ENCODE assay signal across 10 mouse cellular contexts in genomic region chr16:20237426-20237825, GRCm38 (mm10). TPM values are rescaled to one million over a fixed set of nuclear protein-coding genes. Genes with fewer than 3 reads are reported as not detected.
A peak's percentile ranks its signal among the peaks of the same experiment; 100 is the strongest.
DNase-seq lines count a peak whose midpoint lies in the region; ATAC-seq and TF ChIP-seq lines count a peak whose summit lies in the region.
"Had no signal": no experiment of that assay in that cellular context is flagged by ENCODE, and none has a peak within 500 bp of the region (broad histone marks: within the 10 kb centered on the region; RNA-seq: fewer than 3 reads in every experiment).

No protein-coding gene starts in this region.

- no peak for TF ChIP-seq CTCF in cortical plate, adult 2 months (IDR thresholded peaks at IDR 0.05; ENCODE audit: extremely low read depth, insufficient read depth, low read length)

- 54% methylated on average over 4 of the region's 4 CpGs for WGBS in embryonic facial prominence, embryonic 11.5 days
- 58% methylated on average over 4 of the region's 4 CpGs for WGBS in embryonic facial prominence, embryonic 10.5 days
- 42% methylated on average over 4 of the region's 4 CpGs for WGBS in midbrain, embryonic 11.5 days
- 31% methylated on average over 4 of the region's 4 CpGs for WGBS in midbrain, embryonic 16.5 days

- no peaks in the 10 kb centered on the region for H3K36me3 ChIP-seq in embryonic facial prominence, embryonic 11.5 days (replicated peaks; ENCODE audit: control insufficient read depth, insufficient read depth, low read depth, low read length)
- peaks cover 24% of the 10 kb centered on the region for H3K36me3 ChIP-seq in embryonic facial prominence, embryonic 10.5 days (replicated peaks)
- peaks cover 3% of the 10 kb centered on the region; the same call in 1 of the 2 replicates for H3K36me3 ChIP-seq in midbrain, embryonic 11.5 days (ENCODE audit: control insufficient read depth, insufficient read depth, low read length)
- peaks cover 2% of the 10 kb centered on the region; the same call in 1 of the 2 replicates for H3K36me3 ChIP-seq in midbrain, embryonic 16.5 days (ENCODE audit: control insufficient read depth, insufficient read depth, low read length)

- H3K9me3 ChIP-seq in embryonic facial prominence, embryonic 11.5 days (replicated peaks; ENCODE audit: control insufficient read depth, low read length): no peaks in the 10 kb centered on the region
- no peaks in the 10 kb centered on the region for H3K9me3 ChIP-seq in embryonic facial prominence, embryonic 10.5 days
- H3K9me3 ChIP-seq in midbrain, embryonic 11.5 days (ENCODE audit: control insufficient read depth, low read length): no peaks in the 10 kb centered on the region
- no peaks in the 10 kb centered on the region for H3K9me3 ChIP-seq in midbrain, embryonic 16.5 days (replicated peaks; ENCODE audit: control insufficient read depth, low read length, poor library complexity, severe bottlenecking)
- H3K9me3 ChIP-seq: embryonic facial prominence, embryonic 15.5 days; limb, embryonic 15.5 days had no signal

- no peak for DNase-seq in embryonic facial prominence, embryonic 11.5 days (ENCODE audit: low spot score)
- no peak for DNase-seq in embryonic facial prominence, embryonic 10.5 days (ENCODE audit: low spot score)
- DNase-seq in midbrain, embryonic 11.5 days (ENCODE audit: low spot score, missing footprints): peak; percentile 90
- DNase-seq in neural tube, embryonic 10.5 days (ENCODE audit: extremely low spot score, low spot score): peak; percentile 14
- DNase-seq in urinary bladder, postnatal 4 days (ENCODE audit: low spot score in 2 of 2): no peak
- DNase-seq in thymus, postnatal 25 days: no peak

- no peaks in the 10 kb centered on the region for H3K4me1 ChIP-seq in embryonic facial prominence, embryonic 11.5 days (ENCODE audit: control insufficient read depth, insufficient read depth, low read length)
- H3K4me1 ChIP-seq in embryonic facial prominence, embryonic 10.5 days: peaks cover 8% of the 10 kb centered on the region
- peaks cover 10% of the 10 kb centered on the region for H3K4me1 ChIP-seq in midbrain, embryonic 11.5 days (ENCODE audit: control insufficient read depth, insufficient read depth, low read length)
- H3K4me1 ChIP-seq in midbrain, embryonic 16.5 days (ENCODE audit: control insufficient read depth, insufficient read depth, low read length): peaks cover 4% of the 10 kb centered on the region
- peaks cover 10% of the 10 kb centered on the region for H3K4me1 ChIP-seq in cortical plate, adult 2 months (ENCODE audit: control insufficient read depth, insufficient read depth, low read length)
- H3K4me1 ChIP-seq: embryonic facial prominence, embryonic 15.5 days had no signal

- H3K27ac ChIP-seq in embryonic facial prominence, embryonic 11.5 days (replicated peaks; ENCODE audit: low read depth, low read length): no peak overlapping the region
- H3K27ac ChIP-seq in embryonic facial prominence, embryonic 10.5 days (replicated peaks): no peak overlapping the region
- peak overlapping the region; percentile 17; the same call in 1 of the 2 replicates for H3K27ac ChIP-seq in midbrain, embryonic 11.5 days (ENCODE audit: low read depth, low read length)
- H3K27ac ChIP-seq in midbrain, embryonic 16.5 days (ENCODE audit: low read length): no peak overlapping the region; the same call in 1 of the 2 replicates
- H3K27ac ChIP-seq in cortical plate, adult 2 months (ENCODE audit: insufficient read depth, low read length): peak overlapping the region; percentile 90
- H3K27ac ChIP-seq: embryonic facial prominence, embryonic 15.5 days; limb, embryonic 15.5 days had no signal

- H3K4me2 ChIP-seq in embryonic facial prominence, embryonic 11.5 days (ENCODE audit: low read depth, low read length): no peak overlapping the region
- H3K4me2 ChIP-seq in midbrain, embryonic 11.5 days: no peak overlapping the region
- no peak overlapping the region for H3K4me2 ChIP-seq in midbrain, embryonic 16.5 days (ENCODE audit: low read length)
- H3K4me2 ChIP-seq: embryonic facial prominence, embryonic 15.5 days; limb, embryonic 15.5 days had no signal

- no peak overlapping the region for H3K4me3 ChIP-seq in embryonic facial prominence, embryonic 11.5 days (ENCODE audit: low read depth, low read length)
- H3K4me3 ChIP-seq in embryonic facial prominence, embryonic 10.5 days: no peak overlapping the region
- H3K4me3 ChIP-seq in midbrain, embryonic 11.5 days (ENCODE audit: low read depth, low read length): no peak overlapping the region
- no peak overlapping the region for H3K4me3 ChIP-seq in midbrain, embryonic 16.5 days (ENCODE audit: low read depth, low read length)
- no peak overlapping the region for H3K4me3 ChIP-seq in cortical plate, adult 2 months (ENCODE audit: insufficient read depth, low read length)
- H3K4me3 ChIP-seq: embryonic facial prominence, embryonic 15.5 days; limb, embryonic 15.5 days had no signal

- peak; percentile 58 for TF ChIP-seq POLR2A in cortical plate, adult 2 months (IDR thresholded peaks at IDR 0.05; ENCODE audit: extremely low read depth, insufficient read depth, low read length)

- no peak overlapping the region for H3K9ac ChIP-seq in embryonic facial prominence, embryonic 11.5 days (replicated peaks; ENCODE audit: low read length)
- H3K9ac ChIP-seq in midbrain, embryonic 11.5 days (ENCODE audit: low read length): no peak overlapping the region
- no peak overlapping the region for H3K9ac ChIP-seq in midbrain, embryonic 16.5 days (ENCODE audit: low read depth, low read length)
- H3K9ac ChIP-seq: embryonic facial prominence, embryonic 15.5 days; limb, embryonic 15.5 days had no signal

- peak; percentile 27; the same call in 1 of the 2 replicates for ATAC-seq in embryonic facial prominence, embryonic 11.5 days (replicated peaks; ENCODE audit: insufficient number of reproducible peaks, low FRiP score, low TSS enrichment, low read depth)
- ATAC-seq in midbrain, embryonic 11.5 days (ENCODE audit: low FRiP score): peak; percentile 43
- no peak for ATAC-seq in midbrain, embryonic 16.5 days

- no peaks in the 10 kb centered on the region for H3K27me3 ChIP-seq in embryonic facial prominence, embryonic 11.5 days (ENCODE audit: control insufficient read depth, insufficient read depth, low read length)
- peaks cover 19% of the 10 kb centered on the region for H3K27me3 ChIP-seq in embryonic facial prominence, embryonic 10.5 days (replicated peaks; ENCODE audit: low read depth, poor library complexity, severe bottlenecking)
- H3K27me3 ChIP-seq in midbrain, embryonic 11.5 days (ENCODE audit: control insufficient read depth, insufficient read depth, low read length): no peaks in the 10 kb centered on the region
- no peaks in the 10 kb centered on the region for H3K27me3 ChIP-seq in midbrain, embryonic 16.5 days (ENCODE audit: control insufficient read depth, insufficient read depth, low read depth, low read length)
- H3K27me3 ChIP-seq: embryonic facial prominence, embryonic 15.5 days; limb, embryonic 15.5 days had no signal

RNA-seq across cellular contexts. Expression of gene Map6d1, which starts 3.7 kb away (rescaled TPM):
- polyA plus RNA-seq in embryonic facial prominence, embryonic 11.5 days (2014; fragmentation: Nextera tagmentation; extraction: Ambion mirVana): 0.93 and 1.5 TPM in 2 replicates
- polyA plus RNA-seq in embryonic facial prominence, embryonic 10.5 days (2016; fragmentation: Nextera tagmentation; extraction: Ambion mirVana): 0.66 and 1.3 TPM in 2 replicates
- 1.4 and 2.1 TPM in 2 replicates for polyA plus RNA-seq in midbrain, embryonic 11.5 days (2014; fragmentation: Nextera tagmentation; extraction: Ambion mirVana)
- polyA plus RNA-seq in midbrain, embryonic 16.5 days (2015; fragmentation: Nextera tagmentation; extraction: Ambion mirVana): 5.4 and 6.3 TPM in 2 replicates
- polyA plus RNA-seq in cortical plate, adult 2 months (2012; rRNA removed): 81.0 and 88.3 TPM in 2 replicates

Comparison
In these comparisons a context has a peak if more than half of its experiments do, and no peak if none do; other contexts are left out.
1. H3K27ac ChIP-seq: peak in midbrain, embryonic 11.5 days (single experiment) and cortical plate, adult 2 months (single experiment); none in embryonic facial prominence, embryonic 11.5 days (single experiment), embryonic facial prominence, embryonic 10.5 days (single experiment) and midbrain, embryonic 16.5 days (single experiment).
2. DNase-seq: peak in midbrain, embryonic 11.5 days (single experiment) and neural tube, embryonic 10.5 days (single experiment); none in embryonic facial prominence, embryonic 11.5 days (single experiment), embryonic facial prominence, embryonic 10.5 days (single experiment), urinary bladder, postnatal 4 days (0 of 2) and thymus, postnatal 25 days (single experiment).
3. RNA of gene Map6d1, which starts 3.7 kb away (polyA plus RNA-seq): 81.0 to 88.3 TPM in cortical plate, adult 2 months; 5.4 to 6.3 TPM in midbrain, embryonic 16.5 days, 1.4 to 2.1 TPM in midbrain, embryonic 11.5 days, 0.93 to 1.5 TPM in embryonic facial prominence, embryonic 11.5 days and 0.66 to 1.3 TPM in embryonic facial prominence, embryonic 10.5 days; every median in the first group is over 10 times any median in the second.